20 mouse cellular contexts compared by ENCODE assay signal in the genomic region with DNA sequence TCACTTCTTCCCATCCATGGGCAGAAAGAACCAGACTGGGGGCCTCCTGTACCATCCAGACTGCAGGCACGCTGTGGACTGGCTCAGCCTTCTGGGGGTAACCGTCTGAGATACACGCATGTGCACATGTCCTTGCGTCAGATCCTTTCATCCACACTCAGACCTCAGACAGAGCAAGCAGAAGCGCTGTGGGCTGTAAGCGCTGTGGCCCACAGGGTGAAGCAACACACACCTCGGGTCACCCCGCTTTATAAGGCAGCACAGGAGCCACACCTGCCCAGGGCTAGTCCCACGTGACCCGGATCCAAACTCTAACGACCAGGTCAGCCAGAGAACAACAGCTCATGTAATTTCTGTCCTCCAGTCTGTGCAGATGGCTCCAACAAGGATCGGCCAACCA. TPM values are rescaled to one million over a fixed set of nuclear protein-coding genes. Genes with fewer than 3 reads are reported as not detected.
A peak's percentile ranks its signal among the peaks of the same experiment; 100 is the strongest.
DNase-seq lines count a peak whose midpoint lies in the region; ATAC-seq and TF ChIP-seq lines count a peak whose summit lies in the region.
"Had no signal": no experiment of that assay in that cellular context is flagged by ENCODE, and none has a peak within 500 bp of the region (broad histone marks: within the 10 kb centered on the region; RNA-seq: fewer than 3 reads in every experiment).

No protein-coding gene starts in this region.

- H3K79me2 ChIP-seq in heart, adult 2 months (replicated peaks; ENCODE audit: control insufficient read depth, insufficient read depth, low read length) = 0 out of 2 replicates have a peak, but pooled peaks cover 1% of the 10 kb centered on the region

- no peak for TF ChIP-seq EP300 in heart, adult 2 months (IDR thresholded peaks at IDR 0.05; ENCODE audit: insufficient read depth, low read depth, low read length)

- 92% methylated on average over 12 of the region's 12 CpGs for WGBS in heart, embryonic 10.5 days
- WGBS in heart, adult 2 months = 92% methylated on average over 12 of the region's 12 CpGs
- 73% methylated on average over 12 of the region's 12 CpGs for WGBS in liver, embryonic 16.5 days (ENCODE audit: insufficient replicate concordance)
- 58% methylated on average over 12 of the region's 12 CpGs for WGBS in intestine, postnatal 0 days
- 62% methylated on average over 12 of the region's 12 CpGs for whole genome bisulfite sequencing in small intestine, adult 2 months

- no peak for TF ChIP-seq POLR2A in heart, adult 2 months (IDR thresholded peaks at IDR 0.05; ENCODE audit: insufficient read depth, low read depth, low read length)
- no peak for TF ChIP-seq POLR2A in small intestine, adult 2 months (IDR thresholded peaks at IDR 0.05; ENCODE audit: low read depth, low read length)

- H3K4me1 ChIP-seq in heart, embryonic 10.5 days = peaks cover 80% of the 10 kb centered on the region
- H3K4me1 ChIP-seq in heart, adult 2 months (ENCODE audit: control insufficient read depth, insufficient read depth, low read length) = peaks cover 33% of the 10 kb centered on the region
- H3K4me1 ChIP-seq in liver, embryonic 16.5 days (ENCODE audit: control insufficient read depth, low read depth, low read length) = peaks cover 9% of the 10 kb centered on the region
- peaks cover 7% of the 10 kb centered on the region; the same call in 1 of the 2 replicates for H3K4me1 ChIP-seq in intestine, postnatal 0 days (replicated peaks; ENCODE audit: control insufficient read depth, insufficient read depth, low read length)
- H3K4me1 ChIP-seq in small intestine, adult 2 months (ENCODE audit: control insufficient read depth, insufficient read depth, insufficient read length, low read length) = peaks cover 24% of the 10 kb centered on the region

- no peak overlapping the region for H3K4me2 ChIP-seq in liver, embryonic 16.5 days (ENCODE audit: low read depth, low read length)
- no peak overlapping the region for H3K4me2 ChIP-seq in intestine, postnatal 0 days (replicated peaks; ENCODE audit: low read depth)
- H3K4me2 ChIP-seq: hindbrain, embryonic 12.5 days; kidney, embryonic 15.5 days; limb, embryonic 15.5 days; lung, embryonic 14.5 days; neural tube, embryonic 15.5 days had no signal

- TF ChIP-seq CTCF in heart, adult 2 months (IDR thresholded peaks at IDR 0.05) = no peak
- no peak for TF ChIP-seq CTCF in intestine, postnatal 0 days (IDR thresholded peaks at IDR 0.05; ENCODE audit: low read depth)
- TF ChIP-seq CTCF in small intestine, adult 2 months (IDR thresholded peaks at IDR 0.05; ENCODE audit: extremely low read depth, insufficient read length, insufficient replicate concordance, low read depth, low read length) = no peak

- H3K9me3 ChIP-seq in heart, embryonic 10.5 days = no peaks in the 10 kb centered on the region
- H3K9me3 ChIP-seq in liver, embryonic 16.5 days (replicated peaks; ENCODE audit: control insufficient read depth, low read length) = no peaks in the 10 kb centered on the region
- H3K9me3 ChIP-seq in intestine, postnatal 0 days (ENCODE audit: control insufficient read depth) = no peaks in the 10 kb centered on the region
- H3K9me3 ChIP-seq: embryonic facial prominence, embryonic 10.5 days; hindbrain, embryonic 12.5 days; kidney, embryonic 15.5 days; limb, embryonic 15.5 days; neural tube, embryonic 15.5 days had no signal

- peak overlapping the region; percentile 45; the same call in 1 of the 2 replicates for H3K27ac ChIP-seq in heart, embryonic 10.5 days
- no peak overlapping the region; the same call in 1 of the 2 replicates for H3K27ac ChIP-seq in heart, adult 2 months
- peak overlapping the region; percentile 42; the same call in 1 of the 2 replicates for H3K27ac ChIP-seq in liver, embryonic 16.5 days (ENCODE audit: low read length)
- H3K27ac ChIP-seq in intestine, postnatal 0 days (ENCODE audit: low read depth, low read length) = no peak overlapping the region; the same call in 1 of the 2 replicates
- peak overlapping the region; percentile 65 for H3K27ac ChIP-seq in small intestine, adult 2 months (ENCODE audit: insufficient read depth, low read depth, low read length)
- H3K27ac ChIP-seq: embryonic facial prominence, embryonic 10.5 days; hindbrain, embryonic 12.5 days; kidney, embryonic 15.5 days; limb, embryonic 15.5 days; neural tube, embryonic 15.5 days; stomach, postnatal 0 days had no signal

- intact Hi-C loops in heart, adult 2 months (cut with DNase I) = no loop called here

- no peaks in the 10 kb centered on the region for H3K27me3 ChIP-seq in heart, embryonic 10.5 days (ENCODE audit: insufficient read depth, poor library complexity, severe bottlenecking)
- no peaks in the 10 kb centered on the region for H3K27me3 ChIP-seq in heart, adult 2 months (ENCODE audit: control insufficient read depth, insufficient read depth, low read length)
- no peaks in the 10 kb centered on the region for H3K27me3 ChIP-seq in liver, embryonic 16.5 days (ENCODE audit: control insufficient read depth, insufficient read depth, low read depth, low read length)
- no peaks in the 10 kb centered on the region for H3K27me3 ChIP-seq in intestine, postnatal 0 days (replicated peaks; ENCODE audit: control insufficient read depth, insufficient read depth, low read length)
- no peaks in the 10 kb centered on the region for H3K27me3 ChIP-seq in small intestine, adult 2 months (ENCODE audit: control insufficient read depth, insufficient read depth, low read length)
- H3K27me3 ChIP-seq: hindbrain, embryonic 12.5 days; kidney, embryonic 15.5 days; limb, embryonic 15.5 days; neural tube, embryonic 15.5 days had no signal

- H3K36me3 ChIP-seq in heart, embryonic 10.5 days = no peaks in the 10 kb centered on the region
- H3K36me3 ChIP-seq in heart, adult 2 months (ENCODE audit: control insufficient read depth, insufficient read depth, low read length) = no peaks in the 10 kb centered on the region
- no peaks in the 10 kb centered on the region for H3K36me3 ChIP-seq in liver, embryonic 16.5 days (ENCODE audit: control insufficient read depth, insufficient read depth)
- no peaks in the 10 kb centered on the region for H3K36me3 ChIP-seq in intestine, postnatal 0 days (ENCODE audit: control insufficient read depth, insufficient read depth)
- peaks cover 5% of the 10 kb centered on the region for H3K36me3 ChIP-seq in small intestine, adult 2 months (ENCODE audit: control insufficient read depth, insufficient read depth, low read length)
- H3K36me3 ChIP-seq: embryonic facial prominence, embryonic 10.5 days; hindbrain, embryonic 12.5 days; kidney, embryonic 15.5 days; limb, embryonic 15.5 days; neural tube, embryonic 15.5 days had no signal

- no peak for DNase-seq in heart, embryonic 10.5 days (ENCODE audit: low spot score)
- DNase-seq in heart, adult 2 months = no peak
- no peak for DNase-seq in liver
- no peak for DNase-seq in ovary, postnatal 10 days (ENCODE audit: low spot score)
- DNase-seq: adrenal gland, postnatal 25 days; cerebellum, adult 11 months; cerebellum, adult 9-11 months; heart, adult 11 months; kidney, postnatal 36 days; lung, embryonic 14.5 days had no signal

- H3K4me3 ChIP-seq in heart, embryonic 10.5 days = no peak overlapping the region
- H3K4me3 ChIP-seq in heart, adult 2 months = no peak overlapping the region
- H3K4me3 ChIP-seq in liver, embryonic 16.5 days (ENCODE audit: low read depth, low read length) = no peak overlapping the region
- H3K4me3 ChIP-seq in intestine, postnatal 0 days (ENCODE audit: low read depth, low read length) = no peak overlapping the region
- H3K4me3 ChIP-seq in small intestine, adult 2 months (ENCODE audit: low read depth, low read length) = no peak overlapping the region
- H3K4me3 ChIP-seq: embryonic facial prominence, embryonic 10.5 days; hindbrain, embryonic 12.5 days; kidney, embryonic 15.5 days; limb, embryonic 15.5 days; neural tube, embryonic 15.5 days had no signal

- H3K9ac ChIP-seq in heart, adult 2 months (ENCODE audit: low read depth, low read length) = no peak overlapping the region
- H3K9ac ChIP-seq in liver, embryonic 16.5 days (ENCODE audit: low read depth, low read length) = no peak overlapping the region
- no peak overlapping the region for H3K9ac ChIP-seq in intestine, postnatal 0 days (ENCODE audit: low read depth, low read length)
- H3K9ac ChIP-seq: hindbrain, embryonic 12.5 days; kidney, embryonic 15.5 days; limb, embryonic 15.5 days; lung, embryonic 14.5 days; neural tube, embryonic 15.5 days had no signal

- ATAC-seq in liver, embryonic 16.5 days (ENCODE audit: low read depth) = peak; percentile 23; the same call in 1 of the 2 replicates
- peak; percentile 70 for ATAC-seq in intestine, postnatal 0 days
- ATAC-seq: inflammation-experienced regulatory T-cells, adult 6 months had no signal

RNA-seq across cellular contexts. Expression of gene Ksr1, which starts 59.4 kb away (rescaled TPM):
- 1.9 and 3.3 TPM in 2 replicates for polyA plus RNA-seq in heart, embryonic 10.5 days (2016; fragmentation: Nextera tagmentation; extraction: Ambion mirVana)
- total RNA-seq in heart, adult 2 months (2021) = 1 to 10 TPM; 5.1 to 7.0 TPM
- 6.7 and 7.8 TPM in 2 replicates for polyA plus RNA-seq in heart, adult 2 months (2012; rRNA removed)
- polyA plus RNA-seq in liver, embryonic 16.5 days (2015; fragmentation: Nextera tagmentation; extraction: Ambion mirVana) = 1.9 and 2.3 TPM in 2 replicates
- 4.7 and 6.8 TPM in 2 replicates for polyA plus RNA-seq in intestine, postnatal 0 days (2015; fragmentation: Nextera tagmentation; extraction: Ambion mirVana)
- polyA plus RNA-seq in small intestine, adult 2 months (2012; rRNA removed) = 43.9 and 106 TPM in 2 replicates

Comparison
In these comparisons a context has a peak if more than half of its experiments do, and no peak if none do; other contexts are left out.
1. H3K27ac ChIP-seq: peak in heart, embryonic 10.5 days (single experiment), liver, embryonic 16.5 days (single experiment) and small intestine, adult 2 months (single experiment); none in heart, adult 2 months (single experiment) and intestine, postnatal 0 days (single experiment).